Comparison of ENCODE assay signal across 10 mouse cellular contexts in the genomic region with DNA sequence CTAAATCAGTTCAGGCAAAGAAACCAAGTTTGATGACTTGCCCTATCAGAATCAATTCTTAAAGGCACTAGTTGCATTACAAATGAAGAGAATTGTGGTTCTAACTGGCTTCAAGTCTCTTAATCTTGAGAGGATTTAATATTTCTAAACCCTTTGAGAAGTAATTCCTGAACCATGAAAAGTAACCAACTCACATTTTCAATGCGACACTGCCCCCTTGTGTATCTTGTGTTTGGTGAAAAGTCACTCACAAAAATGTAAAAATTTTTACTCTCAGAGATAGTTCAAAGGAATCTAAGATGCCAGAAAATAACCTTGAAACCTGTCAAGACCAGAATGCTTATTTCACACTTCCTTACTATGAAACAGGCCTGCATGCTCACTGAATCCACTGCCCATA. TPM values are rescaled to one million over a fixed set of nuclear protein-coding genes. Genes with fewer than 3 reads are reported as not detected.
DNase-seq lines count a peak whose midpoint lies in the region; ATAC-seq and TF ChIP-seq lines count a peak whose summit lies in the region.
"Had no signal": no experiment of that assay in that cellular context is flagged by ENCODE, and none has a peak within 500 bp of the region (broad histone marks: within the 10 kb centered on the region; RNA-seq: fewer than 3 reads in every experiment).

No protein-coding gene starts in this region.

- no peak overlapping the region for H3K9ac ChIP-seq in kidney, embryonic 15.5 days
- no peak overlapping the region for H3K9ac ChIP-seq in kidney, postnatal 0 days (ENCODE audit: low read depth, low read length)
- H3K9ac ChIP-seq: embryonic facial prominence, embryonic 12.5 days had no signal

- H3K9me3 ChIP-seq in kidney, embryonic 15.5 days (replicated peaks): no peaks in the 10 kb centered on the region
- no peaks in the 10 kb centered on the region for H3K9me3 ChIP-seq in kidney, postnatal 0 days (replicated peaks; ENCODE audit: low read length)
- H3K9me3 ChIP-seq: embryonic facial prominence, embryonic 12.5 days had no signal

- no peak for ATAC-seq in kidney, embryonic 15.5 days (replicated peaks; ENCODE audit: low FRiP score)
- no peak for ATAC-seq in kidney, postnatal 0 days (replicated peaks; ENCODE audit: low FRiP score, low read depth)
- ATAC-seq in erythroblast, adult 5-6 weeks (replicated peaks; ENCODE audit: low FRiP score, poor library complexity, severe bottlenecking): no peak

- H3K4me3 ChIP-seq in kidney, embryonic 15.5 days (replicated peaks): no peak overlapping the region
- no peak overlapping the region for H3K4me3 ChIP-seq in kidney, postnatal 0 days (replicated peaks; ENCODE audit: low read depth, low read length)
- H3K4me3 ChIP-seq: embryonic facial prominence, embryonic 12.5 days had no signal

- H3K4me1 ChIP-seq in kidney, embryonic 15.5 days: no peaks in the 10 kb centered on the region; the same call in 1 of the 2 replicates
- H3K4me1 ChIP-seq in kidney, postnatal 0 days (replicated peaks; ENCODE audit: insufficient read depth, low read length): no peaks in the 10 kb centered on the region
- H3K4me1 ChIP-seq: embryonic facial prominence, embryonic 12.5 days had no signal

- H3K27ac ChIP-seq in kidney, embryonic 15.5 days: no peak overlapping the region
- H3K27ac ChIP-seq in kidney, postnatal 0 days: no peak overlapping the region
- H3K27ac ChIP-seq: embryonic facial prominence, embryonic 12.5 days had no signal

- WGBS in kidney, embryonic 15.5 days: 58% methylated on average over 1 of the region's 1 CpGs
- WGBS in kidney, postnatal 0 days: 43% methylated on average over 1 of the region's 1 CpGs

- peak; percentile 8 to 74 for DNase-seq in adrenal gland, adult (ENCODE audit: inconsistent age in 2 of 2, low spot score in 1 of 2)
- DNase-seq in adrenal gland, adult 8-10 months: no peak
- peak; percentile 9 to 49 for DNase-seq in kidney, adult 8-10 months
- DNase-seq in adrenal gland, postnatal 10 days: peak; percentile 61
- DNase-seq in kidney, postnatal 0 days (ENCODE audit: low spot score): peak; percentile 78
- peak; percentile 34 for DNase-seq in mesoderm, embryonic 11.5 days (ENCODE audit: low read depth, low spot score)

- no peaks in the 10 kb centered on the region for H3K27me3 ChIP-seq in kidney, embryonic 15.5 days
- no peaks in the 10 kb centered on the region for H3K27me3 ChIP-seq in kidney, postnatal 0 days (ENCODE audit: insufficient read depth, low read length)
- H3K27me3 ChIP-seq: embryonic facial prominence, embryonic 12.5 days had no signal

- peak; percentile 78 for TF ChIP-seq CTCF in kidney, postnatal 0 days (IDR thresholded peaks at IDR 0.05; ENCODE audit: low read depth)

- peaks cover 10% of the 10 kb centered on the region; the same call in 1 of the 2 replicates for H3K36me3 ChIP-seq in kidney, embryonic 15.5 days
- H3K36me3 ChIP-seq in kidney, postnatal 0 days (ENCODE audit: insufficient read depth, low read length): no peaks in the 10 kb centered on the region
- H3K36me3 ChIP-seq: embryonic facial prominence, embryonic 12.5 days had no signal

- no peak overlapping the region for H3K4me2 ChIP-seq in kidney, embryonic 15.5 days
- H3K4me2 ChIP-seq in kidney, postnatal 0 days (ENCODE audit: low read length): no peak overlapping the region
- H3K4me2 ChIP-seq: embryonic facial prominence, embryonic 12.5 days had no signal

RNA-seq across cellular contexts. Expression of a gene that starts 31.0 kb away (rescaled TPM):
- total RNA-seq in adrenal gland, adult 8-10 months (2022): under 1 TPM in 3 of 4 experiments, not detected in 1; 0.07 to 0.38 (median 0.28) TPM
- polyA plus RNA-seq in kidney, embryonic 15.5 days (2015; fragmentation: Nextera tagmentation; extraction: Ambion mirVana): 10.3 and 11.3 TPM in 2 replicates
- under 1 TPM; 0.36 to 0.39 TPM for total RNA-seq in adrenal gland, postnatal 10 days (2021)
- polyA plus RNA-seq in kidney, postnatal 0 days (2015; fragmentation: Nextera tagmentation; extraction: Ambion mirVana): 5.3 and 6.2 TPM in 2 replicates
- not detected in 2 replicates for total RNA-seq in erythroblast, adult 5-6 weeks (2015; ENCODE audit: low replicate concordance)
- not detected in 2 replicates for total RNA-seq in erythroblast, adult 5-6 weeks (2017; ENCODE audit: low replicate concordance)
- total RNA-seq: neutrophil, adult 5-6 weeks had no signal
